Mouse (Mus musculus): ENCODE measurements at regions not wholly inside any gene's neighbourhood (a gene's known extent, or its start where the extent isn't known, plus 50 kb on each side); places are given as distances from the start of the nearest gene placed in this dataset.

GRCm38 (mm10) chr4:48725660-48726348 is 62.5 kb downstream of the Cavin4 start:
- Histone ChIP-seq H3K9ac (replicated peaks) (no peak overlapping the region), H3K27ac (peak overlapping the region; percentile 80), H3K4me1 (replicated peaks) (peaks cover 23% of the 10 kb centered on the region), H3K4me3 (replicated peaks) (no peak overlapping the region), H3K36me3 (no peaks in the 10 kb centered on the region), H3K9me3 (no peaks in the 10 kb centered on the region), H3K4me2 (replicated peaks) (peak overlapping the region; percentile 27), H3K27me3 (no peaks in the 10 kb centered on the region)
- 32% methylated on average over 13 of the region's 13 CpGs for WGBS
- peak; percentile 91 for ATAC-seq

- Histone ChIP-seq H3K4me2 (replicated peaks) (no peak overlapping the region), H3K4me1 (replicated peaks) (peaks cover 23% of the 10 kb centered on the region), H3K9me3 (no peaks in the 10 kb centered on the region), H3K4me3 (replicated peaks) (no peak overlapping the region), H3K27me3 (no peaks in the 10 kb centered on the region), H3K9ac (replicated peaks) (no peak overlapping the region), H3K27ac (peak overlapping the region; percentile 77), H3K36me3 (no peaks in the 10 kb centered on the region)
- 71% methylated on average over 11 of the region's 11 CpGs for WGBS
- 0 out of 2 replicates have a peak, but pooled peaks have one; percentile 19 for ATAC-seq
These were observed 63.1 kb downstream of the Cavin4 start for GRCm38 (mm10) chr4:48726349-48726835.

GRCm38 (mm10) chr4:48734854-48735564 is 71.7 kb downstream of the Cavin4 start:
- Histone ChIP-seq H3K4me2 (replicated peaks) (no peak overlapping the region), H3K9me3 (no peaks in the 10 kb centered on the region), H3K27me3 (no peaks in the 10 kb centered on the region), H3K27ac (no peak overlapping the region), H3K4me3 (replicated peaks) (no peak overlapping the region), H3K4me1 (replicated peaks) (no peaks in the 10 kb centered on the region), H3K9ac (replicated peaks) (no peak overlapping the region), H3K36me3 (no peaks in the 10 kb centered on the region)
- WGBS: 84% methylated on average over 10 of the region's 10 CpGs
- no peak for ATAC-seq

GRCm38 (mm10) chr4:48746237-48746636 is 82.9 kb downstream of the Cavin4 start:
- no peak for ATAC-seq
- H3K4me3 ChIP-seq (replicated peaks): no peak overlapping the region
- no peak overlapping the region for H3K9ac ChIP-seq (replicated peaks)
- WGBS: 84% methylated on average over 3 of the region's 3 CpGs
- no peaks in the 10 kb centered on the region for H3K36me3 ChIP-seq
- no peak overlapping the region for H3K27ac ChIP-seq
- H3K4me1 ChIP-seq (replicated peaks): no peaks in the 10 kb centered on the region
- peaks cover 3% of the 10 kb centered on the region; the same call in 1 of the 2 replicates for H3K9me3 ChIP-seq
- no peaks in the 10 kb centered on the region for H3K27me3 ChIP-seq
- no peak overlapping the region for H3K4me2 ChIP-seq (replicated peaks)

GRCm38 (mm10) chr4:48749566-48749965 is 86.3 kb downstream of the Cavin4 start:
- 86% methylated on average over 7 of the region's 7 CpGs for WGBS
- Histone ChIP-seq H3K27me3 (no peaks in the 10 kb centered on the region), H3K27ac (no peak overlapping the region), H3K4me3 (replicated peaks) (no peak overlapping the region), H3K9me3 (peaks cover 3% of the 10 kb centered on the region; the same call in 1 of the 2 replicates), H3K4me2 (replicated peaks) (no peak overlapping the region), H3K36me3 (no peaks in the 10 kb centered on the region), H3K9ac (replicated peaks) (no peak overlapping the region), H3K4me1 (replicated peaks) (no peaks in the 10 kb centered on the region)
- ATAC-seq: no peak

GRCm38 (mm10) chr4:48750087-48750486 is 86.8 kb downstream of the Cavin4 start:
- H3K27ac ChIP-seq: no peak overlapping the region
- no peaks in the 10 kb centered on the region for H3K4me1 ChIP-seq (replicated peaks)
- no peak overlapping the region for H3K9ac ChIP-seq (replicated peaks)
- H3K27me3 ChIP-seq: no peaks in the 10 kb centered on the region
- H3K4me3 ChIP-seq (replicated peaks): no peak overlapping the region
- WGBS: 75% methylated on average over 5 of the region's 5 CpGs
- H3K36me3 ChIP-seq: no peaks in the 10 kb centered on the region
- no peak for ATAC-seq
- H3K9me3 ChIP-seq: peaks cover 3% of the 10 kb centered on the region; the same call in 1 of the 2 replicates
- H3K4me2 ChIP-seq (replicated peaks): no peak overlapping the region

GRCm38 (mm10) chr4:48754466-48755171 is 91.3 kb downstream of the Cavin4 start:
- Histone ChIP-seq H3K27me3 (no peaks in the 10 kb centered on the region), H3K4me2 (replicated peaks) (no peak overlapping the region), H3K9me3 (no peaks in the 10 kb centered on the region), H3K4me3 (replicated peaks) (no peak overlapping the region), H3K36me3 (no peaks in the 10 kb centered on the region), H3K4me1 (replicated peaks) (no peaks in the 10 kb centered on the region), H3K9ac (replicated peaks) (no peak overlapping the region; the same call in 1 of the 2 replicates), H3K27ac (no peak overlapping the region)
- no peak for ATAC-seq
- 86% methylated on average over 13 of the region's 13 CpGs for WGBS

GRCm38 (mm10) chr4:48760625-48761024 is 97.3 kb downstream of the Cavin4 start:
- Histone ChIP-seq H3K36me3 (no peaks in the 10 kb centered on the region), H3K9me3 (no peaks in the 10 kb centered on the region), H3K9ac (replicated peaks) (no peak overlapping the region), H3K27me3 (no peaks in the 10 kb centered on the region), H3K27ac (no peak overlapping the region), H3K4me3 (replicated peaks) (no peak overlapping the region), H3K4me1 (replicated peaks) (no peaks in the 10 kb centered on the region), H3K4me2 (replicated peaks) (no peak overlapping the region)
- ATAC-seq: no peak
- WGBS: 85% methylated on average over 8 of the region's 8 CpGs

GRCm38 (mm10) chr4:48766458-48766857 is 103.1 kb downstream of the Cavin4 start:
- H3K27ac ChIP-seq: no peak overlapping the region
- no peak overlapping the region for H3K4me3 ChIP-seq (replicated peaks)
- no peaks in the 10 kb centered on the region for H3K4me1 ChIP-seq (replicated peaks)
- no peaks in the 10 kb centered on the region for H3K36me3 ChIP-seq
- WGBS: 100% methylated on average over 1 of the region's 1 CpGs
- no peak overlapping the region for H3K4me2 ChIP-seq (replicated peaks)
- H3K9ac ChIP-seq (replicated peaks): no peak overlapping the region
- no peak for ATAC-seq
- H3K27me3 ChIP-seq: no peaks in the 10 kb centered on the region
- no peaks in the 10 kb centered on the region for H3K9me3 ChIP-seq

GRCm38 (mm10) chr4:48770403-48770953 is 107.2 kb downstream of the Cavin4 start:
- 0 out of 2 replicates have a peak, but pooled peaks have one; percentile 19 for ATAC-seq
- H3K4me1 ChIP-seq (replicated peaks): no peaks in the 10 kb centered on the region
- H3K36me3 ChIP-seq: no peaks in the 10 kb centered on the region
- no peaks in the 10 kb centered on the region for H3K9me3 ChIP-seq
- no peak overlapping the region for H3K4me2 ChIP-seq (replicated peaks)
- peak overlapping the region; percentile 63 for H3K27ac ChIP-seq
- no peaks in the 10 kb centered on the region for H3K27me3 ChIP-seq
- no peak overlapping the region for H3K4me3 ChIP-seq (replicated peaks)
- 59% methylated on average over 3 of the region's 3 CpGs for WGBS
- no peak overlapping the region for H3K9ac ChIP-seq (replicated peaks)

GRCm38 (mm10) chr4:48770954-48771665 is 107.8 kb downstream of the Cavin4 start:
- Histone ChIP-seq H3K27ac (peak overlapping the region; percentile 63; the same call in 1 of the 2 replicates), H3K4me3 (replicated peaks) (no peak overlapping the region), H3K36me3 (no peaks in the 10 kb centered on the region), H3K9me3 (no peaks in the 10 kb centered on the region), H3K4me1 (replicated peaks) (no peaks in the 10 kb centered on the region), H3K4me2 (replicated peaks) (no peak overlapping the region), H3K9ac (replicated peaks) (no peak overlapping the region), H3K27me3 (no peaks in the 10 kb centered on the region)
- ATAC-seq: peak; percentile 88
- 39% methylated on average over 14 of the region's 14 CpGs for WGBS
